Mouse (Mus musculus) stomach, postnatal 0 days (tissue): ENCODE results near the gene Ift20. TPM values are rescaled to one million over a fixed set of nuclear protein-coding genes. Genes with fewer than 3 reads are reported as not detected.
A peak's percentile ranks its signal among the peaks of the same experiment; 100 is the strongest.

Experiments
- ATAC-seq: fragments of 200-750 bp; cut with Nextera tagmentation; 2 replicates; pipeline ENCODE4 v1.8.0; 2017; ENCODE audit not compliant: low FRiP score, low TSS enrichment
- DNase-seq: peaks from one replicate; pipeline ENCODE4 v3.0.0-alpha.2; 2016; ENCODE audit warnings: low spot score
- H3K27ac ChIP-seq: fragments of 300-500 bp; sonication (generic); replicated peaks from 2 replicates; pipeline ENCODE4 v1.5.1; 2014; ENCODE audit warnings: mild to moderate bottlenecking, control low read depth
- H3K27me3 ChIP-seq: fragments of 300-500 bp; sonication (generic); 2 replicates; pipeline ENCODE4 v1.6.1; 2014; ENCODE audit warnings: low read length; ENCODE audit not compliant: control insufficient read depth, insufficient read depth
- H3K36me3 ChIP-seq: fragments of 300-500 bp; sonication (generic); 2 replicates; pipeline ENCODE4 v1.6.1; 2014; ENCODE audit warnings: low read length, mixed read lengths; ENCODE audit not compliant: control insufficient read depth, insufficient read depth
- H3K4me1 ChIP-seq: fragments of 300-500 bp; sonication (generic); replicated peaks from 2 replicates; pipeline ENCODE4 v1.6.1; 2014; ENCODE audit warnings: antibody characterized with exemption; ENCODE audit not compliant: control insufficient read depth, insufficient read depth
- H3K4me2 ChIP-seq: fragments of 300-500 bp; sonication (generic); replicated peaks from 2 replicates; pipeline ENCODE4 v1.6.1; 2014; ENCODE audit warnings: low read depth, mild to moderate bottlenecking, control low read depth, moderate library complexity
- H3K4me3 ChIP-seq: fragments of 300-500 bp; sonication (generic); 2 replicates; pipeline ENCODE4 v1.5.1; 2014; ENCODE audit warnings: low read depth, low read length, control low read depth
- H3K9ac ChIP-seq: fragments of 300-500 bp; sonication (generic); 2 replicates; pipeline ENCODE4 v1.6.1; 2014; ENCODE audit warnings: mild to moderate bottlenecking, low read length, control low read depth, mixed read lengths
- H3K9me3 ChIP-seq: fragments of 300-500 bp; sonication (generic); 2 replicates; pipeline ENCODE4 v1.6.1; 2016; ENCODE audit warnings: low read length; ENCODE audit not compliant: control insufficient read depth
- CTCF ChIP-seq: IDR thresholded peaks from 2 replicates; pipeline ENCODE4 v1.5.1; 2016; ENCODE audit warnings: antibody characterized with exemption, low read depth, mild to moderate bottlenecking, moderate library complexity
- EP300 ChIP-seq: optimal IDR thresholded peaks from 2 replicates; pipeline ENCODE3; 2016; ENCODE audit warnings: antibody characterized with exemption
- WGBS: fragments of 180-500 bp; shearing (Covaris S2); extraction: QIAGEN DNeasy Blood & Tissue Kit; methylation state at CpG from one replicate; pipeline ENCODE4 v1.1.7; 2014; 5-methylcytosine and 5-hydroxymethylcytosine counted together
- polyA plus RNA-seq: library from polyadenylated mRNA; unstranded; fragments of >200 nt; fragmentation: Nextera tagmentation; extraction: Ambion mirVana; gene quantifications from 2 replicates; pipeline ENCODE4 v1.2.1, GENCODE M21; 2015

The Ift20 gene
- polyA plus RNA-seq, 1 experiment from 2014 or later: 168 TPM

GRCm38 (mm10) chr11:78549491-78549987 is 13.4 kb downstream of the Ift20 start:
- DNase-seq (no peak), ATAC-seq (no peak)
- Histone ChIP-seq H3K4me1 (0 out of 2 replicates have a peak, but pooled peaks cover 2% of the 10 kb centered on the region), H3K9ac (no peak overlapping the region), H3K27me3 (no peaks in the 10 kb centered on the region), H3K4me2 (peak overlapping the region; percentile 89), H3K4me3 (peak overlapping the region; percentile 68), H3K27ac (peak overlapping the region; percentile 75; the same call in 1 of the 2 replicates), H3K9me3 (no peaks in the 10 kb centered on the region), H3K36me3 (no peaks in the 10 kb centered on the region)
- WGBS: 7% methylated on average over 5 of the region's 5 CpGs
- TF ChIP-seq CTCF: no peak
- TF ChIP-seq EP300: no peak

- under 1% methylated on average over 60 of the region's 60 CpGs for WGBS
- Histone ChIP-seq H3K9ac (peak within 1 kb of the TSS; percentile 65), H3K4me3 (peak within 1 kb of the TSS; percentile 68), H3K27me3 (no peaks in the 10 kb centered on the region), H3K27ac (peak within 1 kb of the TSS; percentile 75), H3K4me1 (0 out of 2 replicates have a peak, but pooled peaks cover 2% of the 10 kb centered on the region), H3K4me2 (peak within 1 kb of the TSS; percentile 89), H3K9me3 (no peaks in the 10 kb centered on the region), H3K36me3 (no peaks in the 10 kb centered on the region)
- peak; percentile 97 for DNase-seq
- peak; percentile 46 for TF ChIP-seq CTCF
- no peak for TF ChIP-seq EP300
- ATAC-seq: peak; percentile 99
Measured at GRCm38 (mm10) chr11:78550168-78551058, 14.3 kb downstream of the Ift20 start, which contains the start of gene Tmem97. Gene Tmem97 (minus strand): TSS chr11:78550777.

- peak overlapping the region; percentile 89 for H3K4me2 ChIP-seq
- H3K27me3 ChIP-seq: no peaks in the 10 kb centered on the region
- peak; percentile 30 for ATAC-seq
- H3K9ac ChIP-seq: peak overlapping the region; percentile 45; the same call in 1 of the 2 replicates
- H3K9me3 ChIP-seq: no peaks in the 10 kb centered on the region
- no peak for DNase-seq
- WGBS: 31% methylated on average over 6 of the region's 6 CpGs
- H3K27ac ChIP-seq: 0 out of 2 replicates have a peak overlapping the region, but pooled peaks have one; percentile 1
- TF ChIP-seq EP300: no peak
- no peak for TF ChIP-seq CTCF
- peak overlapping the region; percentile 68 for H3K4me3 ChIP-seq
- no peaks in the 10 kb centered on the region for H3K36me3 ChIP-seq
- H3K4me1 ChIP-seq: 0 out of 2 replicates have a peak, but pooled peaks cover 2% of the 10 kb centered on the region
Measured at GRCm38 (mm10) chr11:78551059-78551398, 14.9 kb downstream of the Ift20 start.

- TF ChIP-seq EP300: no peak
- no peak for TF ChIP-seq CTCF
Measured at GRCm38 (mm10) chr11:78555623-78556022, 19.5 kb downstream of the Ift20 start.

GRCm38 (mm10) chr11:78556070-78556469 is 19.9 kb downstream of the Ift20 start:
- ATAC-seq: no peak
- H3K27me3 ChIP-seq: no peaks in the 10 kb centered on the region
- TF ChIP-seq CTCF (no peak), EP300 (no peak)
- no peaks in the 10 kb centered on the region for H3K9me3 ChIP-seq
- H3K4me1 ChIP-seq: no peaks in the 10 kb centered on the region
- no peak overlapping the region for H3K9ac ChIP-seq
- no peak for DNase-seq
- H3K27ac ChIP-seq: no peak overlapping the region
- H3K36me3 ChIP-seq: no peaks in the 10 kb centered on the region; the same call in 1 of the 2 replicates
- 56% methylated on average over 4 of the region's 4 CpGs for WGBS
- no peak overlapping the region for H3K4me2 ChIP-seq
- no peak overlapping the region for H3K4me3 ChIP-seq

More at GRCm38 (mm10) chr11:78555623-78556022, 19.5 kb downstream of the Ift20 start:
- Histone ChIP-seq H3K4me3 (no peak overlapping the region), H3K9ac (no peak overlapping the region), H3K36me3 (no peaks in the 10 kb centered on the region; the same call in 1 of the 2 replicates), H3K4me2 (no peak overlapping the region), H3K4me1 (no peaks in the 10 kb centered on the region), H3K27ac (no peak overlapping the region), H3K27me3 (no peaks in the 10 kb centered on the region), H3K9me3 (no peaks in the 10 kb centered on the region)
- ATAC-seq (no peak), DNase-seq (peak; percentile 45)
- WGBS: 51% methylated on average over 3 of the region's 3 CpGs

GRCm38 (mm10) chr11:78557241-78557640 is 21.1 kb downstream of the Ift20 start:
- H3K4me1 ChIP-seq: no peaks in the 10 kb centered on the region
- no peaks in the 10 kb centered on the region for H3K9me3 ChIP-seq
- H3K4me2 ChIP-seq: no peak overlapping the region
- TF ChIP-seq EP300 (no peak), CTCF (peak; percentile 67)
- H3K4me3 ChIP-seq: no peak overlapping the region
- no peak overlapping the region; the same call in 1 of the 2 replicates for H3K9ac ChIP-seq
- no peak for ATAC-seq
- 51% methylated on average over 8 of the region's 8 CpGs for WGBS
- no peaks in the 10 kb centered on the region for H3K27me3 ChIP-seq
- peak; percentile 27 for DNase-seq
- no peaks in the 10 kb centered on the region; the same call in 1 of the 2 replicates for H3K36me3 ChIP-seq
- H3K27ac ChIP-seq: no peak overlapping the region
